Mouse (Mus musculus): ENCODE results near the gene Epha1. TPM values are rescaled to one million over a fixed set of nuclear protein-coding genes. Genes with fewer than 3 reads are reported as not detected.

Gene Epha1
- polyA plus RNA-seq, 1 experiment from 2014 or later = 8.2 TPM

GRCm38 (mm10) chr6:42355794-42356600, 17.1 kb downstream of the Epha1 start:
- Histone ChIP-seq H3K4me3 (ENCODE audit: low read length) (no peak overlapping the region), H3K27me3 (ENCODE audit: insufficient read depth, low read length) (no peaks in the 10 kb centered on the region), H3K9me3 (ENCODE audit: low read length) (no peaks in the 10 kb centered on the region), H3K4me1 (ENCODE audit: insufficient read depth, low read length) (peaks cover 34% of the 10 kb centered on the region), H3K9ac (replicated peaks; ENCODE audit: low read length) (no peak overlapping the region), H3K4me2 (replicated peaks; ENCODE audit: low read depth, low read length) (no peak overlapping the region), H3K36me3 (ENCODE audit: insufficient read depth, low read length) (peaks cover 62% of the 10 kb centered on the region), H3K27ac (ENCODE audit: low read length) (no peak overlapping the region)
- 88% methylated on average over 13 of the region's 13 CpGs for WGBS
- no peak for ATAC-seq (ENCODE audit: low FRiP score, low TSS enrichment)

DNA sequence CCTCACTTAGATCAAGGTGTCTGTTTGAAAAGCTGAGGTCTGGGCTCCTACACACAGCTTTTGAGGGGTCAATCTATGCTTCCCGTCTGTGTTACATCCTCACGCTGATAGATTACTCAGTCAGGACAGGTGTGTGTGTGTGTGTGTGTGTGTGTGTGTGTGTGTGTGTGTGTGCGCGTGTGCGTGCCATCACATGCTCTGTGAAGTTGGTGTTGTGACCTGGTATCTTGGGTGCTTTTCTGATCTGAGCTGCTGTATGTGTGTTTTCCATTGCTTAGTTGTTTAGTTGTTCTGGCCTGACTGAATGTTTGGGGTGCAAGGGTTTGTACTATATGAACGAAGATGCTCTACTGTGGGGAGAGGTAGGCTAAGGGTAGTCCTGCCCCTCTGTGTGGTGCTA, 17.7 kb downstream of the Epha1 start:
- H3K27ac ChIP-seq (ENCODE audit: low read length) = no peak overlapping the region
- ATAC-seq (ENCODE audit: low FRiP score, low TSS enrichment) = no peak
- peaks cover 56% of the 10 kb centered on the region for H3K36me3 ChIP-seq (ENCODE audit: insufficient read depth, low read length)
- H3K4me3 ChIP-seq (ENCODE audit: low read length) = no peak overlapping the region
- H3K4me1 ChIP-seq (ENCODE audit: insufficient read depth, low read length) = peaks cover 38% of the 10 kb centered on the region
- no peaks in the 10 kb centered on the region for H3K9me3 ChIP-seq (ENCODE audit: low read length)
- no peak overlapping the region for H3K4me2 ChIP-seq (replicated peaks; ENCODE audit: low read depth, low read length)
- 89% methylated on average over 6 of the region's 6 CpGs for WGBS
- H3K9ac ChIP-seq (replicated peaks; ENCODE audit: low read length) = no peak overlapping the region
- H3K27me3 ChIP-seq (ENCODE audit: insufficient read depth, low read length) = no peaks in the 10 kb centered on the region

DNA sequence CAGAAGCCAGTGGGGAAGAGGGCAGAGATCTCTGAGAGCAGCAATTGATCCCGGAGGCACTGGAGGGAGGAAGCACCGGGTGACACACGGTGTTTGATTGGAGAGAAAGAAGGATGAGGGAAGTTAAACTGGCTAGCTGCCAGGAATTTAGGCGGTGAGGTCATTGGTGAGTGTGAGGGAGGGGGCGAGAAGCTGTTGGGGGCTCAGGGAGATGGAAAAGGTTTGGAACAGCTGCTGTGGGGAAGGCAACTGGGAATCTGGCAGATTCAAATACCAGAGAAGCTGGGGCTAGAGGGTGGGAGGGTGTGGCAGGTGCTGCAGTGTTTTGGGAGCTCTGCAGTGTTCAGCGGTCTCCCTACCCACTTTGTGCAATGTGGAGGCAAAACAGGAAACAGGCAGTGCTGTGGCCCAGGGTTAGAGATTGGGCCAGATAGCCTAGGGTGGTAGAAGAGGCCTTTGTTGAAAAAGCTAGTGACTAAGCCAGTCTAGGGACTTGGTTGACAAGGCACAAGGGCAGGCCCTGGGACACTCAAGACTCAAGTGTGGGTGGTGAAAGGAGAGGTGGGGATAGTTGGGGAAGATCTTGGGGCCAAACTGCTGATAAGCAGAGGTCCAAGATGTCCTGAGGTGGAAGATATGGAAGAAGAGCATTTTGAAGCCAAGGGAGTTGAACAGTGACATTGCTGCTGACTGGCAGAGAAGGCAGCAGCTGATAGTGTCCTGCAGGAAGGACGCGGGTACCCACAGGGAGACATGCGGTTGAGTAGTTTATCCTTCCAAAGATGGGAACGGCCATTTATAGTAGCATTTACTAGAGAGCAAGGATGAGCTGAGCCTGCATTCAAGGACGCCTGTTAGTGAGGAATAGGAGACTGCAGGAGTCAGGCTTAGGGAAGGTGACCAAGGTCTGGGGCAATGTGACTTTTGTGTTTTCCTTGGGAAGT, 18.7 kb downstream of the Epha1 start:
- Histone ChIP-seq H3K9me3 (ENCODE audit: low read length) (no peaks in the 10 kb centered on the region), H3K27me3 (ENCODE audit: insufficient read depth, low read length) (no peaks in the 10 kb centered on the region), H3K4me1 (ENCODE audit: insufficient read depth, low read length) (peaks cover 38% of the 10 kb centered on the region), H3K4me3 (ENCODE audit: low read length) (no peak overlapping the region), H3K27ac (ENCODE audit: low read length) (no peak overlapping the region), H3K4me2 (replicated peaks; ENCODE audit: low read depth, low read length) (peak overlapping the region; percentile 30; the same call in 1 of the 2 replicates), H3K36me3 (ENCODE audit: insufficient read depth, low read length) (peaks cover 48% of the 10 kb centered on the region), H3K9ac (replicated peaks; ENCODE audit: low read length) (no peak overlapping the region)
- WGBS = 63% methylated on average over 11 of the region's 11 CpGs
- ATAC-seq (ENCODE audit: low FRiP score, low TSS enrichment) = no peak

GRCm38 (mm10) chr6:42353180-42353579, 19.9 kb downstream of the Epha1 start:
- Histone ChIP-seq H3K4me1 (ENCODE audit: insufficient read depth, low read length) (peaks cover 43% of the 10 kb centered on the region), H3K27me3 (ENCODE audit: insufficient read depth, low read length) (no peaks in the 10 kb centered on the region), H3K9ac (replicated peaks; ENCODE audit: low read length) (no peak overlapping the region), H3K36me3 (ENCODE audit: insufficient read depth, low read length) (peaks cover 41% of the 10 kb centered on the region), H3K4me2 (replicated peaks; ENCODE audit: low read depth, low read length) (peak overlapping the region; percentile 95; the same call in 1 of the 2 replicates), H3K27ac (ENCODE audit: low read length) (no peak overlapping the region), H3K4me3 (ENCODE audit: low read length) (peak overlapping the region; percentile 11), H3K9me3 (ENCODE audit: low read length) (no peaks in the 10 kb centered on the region)
- 72% methylated on average over 8 of the region's 8 CpGs for WGBS
- ATAC-seq (ENCODE audit: low FRiP score, low TSS enrichment) = no peak

GRCm38 (mm10) chr6:42352486-42352846, 20.6 kb downstream of the Epha1 start:
- Histone ChIP-seq H3K36me3 (ENCODE audit: insufficient read depth, low read length) (peaks cover 34% of the 10 kb centered on the region), H3K9me3 (ENCODE audit: low read length) (no peaks in the 10 kb centered on the region), H3K4me2 (replicated peaks; ENCODE audit: low read depth, low read length) (peak overlapping the region; percentile 95), H3K4me1 (ENCODE audit: insufficient read depth, low read length) (peaks cover 45% of the 10 kb centered on the region), H3K27ac (ENCODE audit: low read length) (no peak overlapping the region), H3K4me3 (ENCODE audit: low read length) (no peak overlapping the region), H3K27me3 (ENCODE audit: insufficient read depth, low read length) (no peaks in the 10 kb centered on the region), H3K9ac (replicated peaks; ENCODE audit: low read length) (no peak overlapping the region)
- no peak for ATAC-seq (ENCODE audit: low FRiP score, low TSS enrichment)
- 97% methylated on average over 1 of the region's 1 CpGs for WGBS

DNA sequence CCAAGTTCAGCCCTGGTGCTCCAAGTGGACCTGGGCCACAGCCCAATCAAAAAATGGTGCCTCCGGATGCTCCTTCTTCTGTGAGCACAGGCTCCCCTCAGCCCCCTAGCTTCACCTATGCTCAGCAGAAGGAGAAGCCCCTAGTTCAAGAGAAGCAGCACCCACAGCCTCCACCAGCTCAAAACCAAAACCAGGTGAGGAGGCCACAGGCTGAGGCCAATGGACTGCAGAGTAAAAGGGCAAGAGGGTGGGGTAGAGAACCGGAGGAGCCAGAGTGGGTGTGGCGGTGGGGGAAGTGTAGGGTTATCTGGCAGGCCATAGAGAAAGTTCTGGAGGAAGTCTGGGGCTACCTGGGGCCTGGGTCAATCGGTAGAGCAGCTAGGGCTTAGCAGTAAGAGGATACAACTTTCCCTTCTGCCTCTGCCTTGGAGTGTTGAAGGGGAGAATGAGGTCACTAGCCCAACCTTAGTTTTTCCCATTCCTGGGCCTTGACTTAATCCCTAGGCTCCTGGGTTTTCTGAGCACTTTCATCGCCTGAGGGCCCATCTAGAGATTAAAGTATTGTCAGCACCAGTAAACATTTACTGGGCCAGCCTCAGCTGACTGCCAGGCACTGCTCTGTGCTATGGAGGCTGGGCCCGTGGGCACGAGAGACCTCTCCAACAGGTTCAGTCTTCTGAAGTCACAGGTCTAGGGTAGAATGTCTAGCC, 21.1 kb downstream of the Epha1 start:
- H3K4me3 ChIP-seq (ENCODE audit: low read length) = peak overlapping the region; percentile 91
- no peaks in the 10 kb centered on the region for H3K9me3 ChIP-seq (ENCODE audit: low read length)
- H3K4me2 ChIP-seq (replicated peaks; ENCODE audit: low read depth, low read length) = peak overlapping the region; percentile 95
- H3K36me3 ChIP-seq (ENCODE audit: insufficient read depth, low read length) = peaks cover 29% of the 10 kb centered on the region
- no peaks in the 10 kb centered on the region for H3K27me3 ChIP-seq (ENCODE audit: insufficient read depth, low read length)
- no peak for ATAC-seq (ENCODE audit: low FRiP score, low TSS enrichment)
- H3K4me1 ChIP-seq (ENCODE audit: insufficient read depth, low read length) = peaks cover 45% of the 10 kb centered on the region
- WGBS = 75% methylated on average over 7 of the region's 7 CpGs
- H3K27ac ChIP-seq (ENCODE audit: low read length) = no peak overlapping the region
- peak overlapping the region; percentile 95 for H3K9ac ChIP-seq (replicated peaks; ENCODE audit: low read length)

DNA sequence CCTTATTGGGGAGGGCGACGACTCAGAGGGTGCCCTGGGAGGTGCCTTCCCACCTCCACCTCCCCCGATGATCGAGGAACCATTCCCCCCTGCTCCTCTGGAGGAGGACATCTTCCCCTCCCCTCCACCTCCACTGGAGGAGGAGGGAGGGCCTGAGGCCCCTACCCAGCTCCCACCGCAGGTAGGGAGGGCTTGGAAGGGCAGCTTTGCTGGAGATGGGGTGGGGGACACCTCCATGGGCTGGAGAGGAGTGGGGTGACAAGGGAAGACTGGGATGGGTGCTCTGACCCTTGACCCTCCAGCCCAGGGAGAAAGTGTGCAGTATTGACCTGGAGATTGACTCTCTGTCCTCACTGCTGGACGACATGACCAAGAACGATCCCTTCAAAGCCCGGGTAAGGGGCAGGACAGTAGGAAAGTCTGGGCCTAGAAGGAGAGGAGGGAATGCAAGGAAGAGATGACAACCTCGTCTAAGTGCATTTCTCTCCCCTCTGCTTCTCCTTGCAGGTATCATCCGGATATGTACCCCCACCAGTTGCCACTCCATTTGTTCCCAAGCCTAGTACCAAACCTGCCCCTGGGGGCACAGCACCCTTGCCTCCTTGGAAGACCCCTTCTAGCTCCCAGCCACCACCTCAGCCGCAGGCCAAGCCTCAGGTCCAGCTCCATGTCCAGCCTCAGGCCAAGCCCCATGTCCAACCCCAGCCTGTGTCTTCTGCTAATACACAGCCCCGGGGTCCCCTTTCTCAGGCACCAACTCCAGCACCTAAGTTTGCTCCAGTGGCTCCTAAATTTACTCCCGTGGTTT, 21.9 kb downstream of the Epha1 start:
- H3K9ac ChIP-seq (replicated peaks; ENCODE audit: low read length) = peak overlapping the region; percentile 95
- 31% methylated on average over 13 of the region's 13 CpGs for WGBS
- peak overlapping the region; percentile 99 for H3K27ac ChIP-seq (ENCODE audit: low read length)
- peak overlapping the region; percentile 95 for H3K4me2 ChIP-seq (replicated peaks; ENCODE audit: low read depth, low read length)
- H3K27me3 ChIP-seq (ENCODE audit: insufficient read depth, low read length) = no peaks in the 10 kb centered on the region
- H3K4me3 ChIP-seq (ENCODE audit: low read length) = peak overlapping the region; percentile 91
- peaks cover 45% of the 10 kb centered on the region for H3K4me1 ChIP-seq (ENCODE audit: insufficient read depth, low read length)
- H3K9me3 ChIP-seq (ENCODE audit: low read length) = no peaks in the 10 kb centered on the region
- peaks cover 21% of the 10 kb centered on the region for H3K36me3 ChIP-seq (ENCODE audit: insufficient read depth, low read length)
- ATAC-seq (ENCODE audit: low FRiP score, low TSS enrichment) = no peak

GRCm38 (mm10) chr6:42350021-42350967, 22.8 kb downstream of the Epha1 start:
- ATAC-seq (ENCODE audit: low FRiP score, low TSS enrichment) = peak; percentile 22
- Histone ChIP-seq H3K36me3 (ENCODE audit: insufficient read depth, low read length) (peaks cover 13% of the 10 kb centered on the region), H3K27me3 (ENCODE audit: insufficient read depth, low read length) (no peaks in the 10 kb centered on the region), H3K4me1 (ENCODE audit: insufficient read depth, low read length) (peaks cover 45% of the 10 kb centered on the region), H3K9me3 (ENCODE audit: low read length) (no peaks in the 10 kb centered on the region), H3K4me3 (ENCODE audit: low read length) (peak overlapping the region; percentile 91), H3K27ac (ENCODE audit: low read length) (peak overlapping the region; percentile 99), H3K4me2 (replicated peaks; ENCODE audit: low read depth, low read length) (peak overlapping the region; percentile 95), H3K9ac (replicated peaks; ENCODE audit: low read length) (peak overlapping the region; percentile 95)
- under 1% methylated on average over 62 of the region's 72 CpGs for WGBS
